Mouse (Mus musculus): ENCODE data around the gene Fam135a.
"Not testable (repeated sequence)": the region's sequence is repeated elsewhere in the genome, so short reads cannot be mapped to it uniquely, and the experiment has no call there.

The Fam135a gene

GRCm38 (mm10) chr1:24066706-24067105, 33.4 kb downstream of the Fam135a start:
- no peak for DNase-seq

DNA sequence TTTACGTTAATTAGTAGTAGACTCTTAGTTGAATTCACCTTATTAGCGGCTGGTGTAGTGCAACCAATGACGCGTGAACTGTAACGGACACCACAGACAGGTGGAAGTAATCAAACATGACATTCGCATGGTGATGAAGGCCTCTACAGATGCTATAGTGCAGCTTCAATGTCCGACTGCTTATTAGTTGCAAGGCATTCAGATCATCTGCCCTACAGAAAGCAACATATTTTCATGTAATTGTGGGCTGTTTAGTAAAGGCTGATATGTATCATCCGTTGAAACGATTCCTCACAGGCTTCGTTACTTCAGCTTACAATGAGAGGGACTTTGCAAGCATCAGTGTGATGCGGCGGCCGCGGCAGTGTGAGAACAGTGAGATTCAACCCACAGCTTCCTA, 44.4 kb downstream of the Fam135a start:
- DNase-seq = no peak

- no peak for DNase-seq
Measured at GRCm38 (mm10) chr1:24046730-24047510, 53.2 kb downstream of the Fam135a start.

DNA sequence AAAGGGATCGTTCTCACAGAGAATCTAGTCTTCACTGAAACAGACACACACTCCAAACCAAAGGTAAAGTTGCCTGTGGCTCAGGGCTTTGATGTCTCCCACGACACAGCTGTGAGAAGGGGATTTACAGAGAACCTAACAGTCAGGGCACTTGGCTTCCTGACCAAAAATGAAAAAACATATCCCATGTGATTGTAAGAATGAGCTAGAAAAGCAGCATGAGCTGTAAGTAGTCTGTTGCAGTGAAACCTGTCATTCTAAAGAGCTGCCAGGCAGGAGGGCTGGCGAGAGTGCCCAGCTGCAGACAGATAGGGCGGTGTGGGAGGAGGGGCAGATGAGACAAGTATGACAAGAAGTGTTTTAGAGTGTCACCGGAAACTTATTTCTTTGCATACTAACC, 54.5 kb downstream of the Fam135a start:
- no peak for DNase-seq

GRCm38 (mm10) chr1:24043007-24043406, 57.1 kb downstream of the Fam135a start:
- no peak for DNase-seq

DNA sequence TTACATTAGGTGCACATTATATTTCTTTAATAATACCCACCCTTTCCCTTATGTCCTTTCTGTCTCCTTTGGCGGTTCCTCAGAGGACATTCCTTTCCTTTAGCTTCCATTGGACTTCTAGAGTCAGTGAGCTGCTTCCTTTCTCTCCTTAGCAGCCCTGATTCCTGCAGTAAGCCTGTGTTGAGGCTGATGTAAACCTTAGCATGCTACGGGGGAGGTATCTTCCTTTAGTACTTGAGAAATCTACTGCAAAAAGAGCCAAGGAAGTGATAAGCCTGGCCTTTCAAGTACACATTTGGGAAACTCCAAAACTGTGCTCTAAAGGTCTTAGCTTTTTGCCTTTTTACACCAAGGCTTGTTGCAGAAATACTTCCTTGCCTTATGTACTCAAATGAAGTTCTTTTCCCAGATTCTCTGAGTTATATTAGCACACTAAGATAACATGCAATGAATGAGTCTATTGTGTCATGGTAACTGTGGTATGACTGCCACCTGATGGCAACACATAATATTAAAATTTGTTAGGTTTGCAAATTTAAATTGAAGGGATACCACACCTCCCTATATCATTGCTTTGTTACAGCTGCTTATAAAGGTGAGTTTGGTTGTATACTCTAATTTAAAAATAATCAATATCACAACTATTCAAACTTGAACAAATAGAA, 66.2 kb downstream of the Fam135a start:
- no peak for DNase-seq

DNA sequence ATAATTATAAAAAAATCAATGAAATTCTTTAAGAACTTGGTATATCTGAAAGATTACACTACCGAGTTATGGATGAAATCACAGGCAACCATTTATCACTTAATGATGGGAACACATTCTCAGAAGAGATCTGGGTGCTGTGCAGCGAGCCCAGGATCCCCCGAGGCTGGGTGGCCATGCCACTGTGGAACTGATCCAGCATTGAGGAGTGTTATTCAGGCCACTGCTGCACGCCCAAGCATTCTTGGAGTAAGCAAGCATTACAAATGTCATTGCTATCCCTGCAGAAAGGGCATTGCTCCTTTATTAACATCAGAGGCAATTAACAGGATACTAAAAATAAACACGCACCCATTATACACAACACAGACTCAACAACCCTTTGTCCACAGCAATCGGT, 89.3 kb downstream of the Fam135a start:
- no peak for DNase-seq

GRCm38 (mm10) chr1:24010016-24010415, 90.1 kb downstream of the Fam135a start:
- no peak for DNase-seq

GRCm38 (mm10) chr1:24007621-24008020, 92.5 kb downstream of the Fam135a start:
- DNase-seq = no peak

DNA sequence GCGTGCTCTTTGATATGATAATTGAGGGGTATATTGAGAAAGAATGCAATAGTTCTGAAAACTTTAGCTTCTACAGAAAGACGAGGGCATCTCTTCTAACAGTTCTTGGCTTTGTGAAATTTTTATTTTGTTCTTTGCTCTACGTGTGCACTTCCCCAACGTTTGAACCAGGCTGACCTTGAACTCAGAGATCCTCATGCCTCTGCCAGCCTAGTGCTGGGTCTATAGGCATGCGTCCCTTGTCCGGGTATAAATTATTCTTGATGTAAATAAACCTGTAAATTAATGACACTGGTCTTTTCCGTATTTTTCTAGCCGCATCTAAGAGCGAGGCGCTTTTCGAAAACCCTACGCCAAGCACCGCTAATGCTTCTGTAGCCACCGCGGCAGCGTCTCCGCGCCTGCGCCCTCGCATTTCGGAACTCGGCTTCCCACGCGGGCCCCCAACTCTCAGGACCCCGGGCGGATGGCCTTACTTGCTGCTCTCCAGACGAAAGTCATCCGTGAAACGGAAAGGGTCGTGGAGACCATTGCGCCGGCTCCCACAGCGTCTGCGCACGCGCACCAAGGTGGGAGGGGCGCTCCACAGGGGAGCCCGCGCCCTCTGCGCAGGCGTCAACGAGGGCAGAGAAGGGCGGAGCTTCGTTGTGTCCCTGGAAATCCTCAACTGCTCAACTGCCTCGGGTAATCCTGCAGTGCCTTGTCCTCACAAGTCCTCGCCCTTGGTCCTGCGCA, 94.9 kb downstream of the Fam135a start, which contains the start of gene Sdhaf4:
TSS of gene Sdhaf4 (minus strand) at position 587 of the 735 bp plus-strand sequence.
- DNase-seq = peak; percentile 90 to 93

GRCm38 (mm10) chr1:23999318-23999717, 100.8 kb downstream of the Fam135a start:
- DNase-seq = no peak

DNA sequence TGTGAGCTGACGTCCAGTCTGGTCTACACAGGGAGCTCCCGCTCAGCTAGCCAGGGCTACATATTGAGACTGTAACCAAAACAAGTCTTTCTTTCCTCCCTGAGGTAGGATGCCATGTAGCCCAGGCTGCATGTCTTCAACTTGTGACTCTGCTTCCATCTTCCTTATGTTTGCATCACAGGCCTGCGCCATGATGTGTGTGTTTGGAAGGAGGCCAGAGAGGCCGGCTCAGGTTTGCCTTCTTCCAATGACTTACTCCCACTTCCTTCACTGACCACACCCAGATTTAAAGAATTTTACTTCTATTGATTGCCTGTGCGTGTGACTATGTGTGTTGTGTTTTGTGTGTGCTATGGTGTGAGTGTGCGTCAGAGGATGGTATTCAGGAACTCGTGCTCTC, 101.3 kb downstream of the Fam135a start:
- DNase-seq = no peak

DNA sequence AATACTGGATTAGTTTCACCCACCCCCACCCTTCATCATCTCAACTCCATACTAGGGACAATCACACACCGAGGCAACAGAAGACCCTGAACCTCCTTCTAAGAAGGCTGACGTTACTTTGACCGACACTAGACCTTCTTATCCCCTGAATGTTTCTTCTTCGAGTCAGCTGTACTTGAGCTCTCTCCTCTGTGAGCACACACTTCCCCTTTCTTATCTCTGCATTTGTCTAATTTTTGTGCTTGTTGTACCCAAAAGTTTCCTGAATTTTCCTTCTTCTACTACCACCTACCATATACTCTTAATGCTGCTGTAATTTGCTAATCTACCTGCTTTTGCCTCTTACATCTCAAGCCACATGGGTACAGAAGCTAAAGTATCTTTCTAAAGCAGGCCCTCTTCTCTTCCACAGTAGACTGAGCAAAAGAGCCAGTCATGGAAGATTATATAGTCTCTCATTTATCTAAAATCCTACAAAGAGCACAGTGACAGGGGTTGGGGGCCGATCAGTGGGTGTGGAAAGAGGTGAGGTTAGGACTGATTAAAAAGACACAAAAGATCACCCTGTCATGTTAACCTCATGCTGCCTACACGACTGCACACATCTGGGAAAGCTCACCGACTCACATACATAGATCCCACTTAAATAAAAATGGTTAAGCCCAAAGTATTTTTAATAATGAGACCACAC, 101.9 kb downstream of the Fam135a start:
- no peak for DNase-seq

- no peak for DNase-seq
Measured at GRCm38 (mm10) chr1:23997493-23997892, 102.6 kb downstream of the Fam135a start.

GRCm38 (mm10) chr1:23995420-23995819, 104.7 kb downstream of the Fam135a start:
- DNase-seq = no peak

- DNase-seq = no peak
Measured at GRCm38 (mm10) chr1:23983118-23983517, 117.0 kb downstream of the Fam135a start.

GRCm38 (mm10) chr1:23978281-23978680, 121.9 kb downstream of the Fam135a start:
- DNase-seq = no peak

DNA sequence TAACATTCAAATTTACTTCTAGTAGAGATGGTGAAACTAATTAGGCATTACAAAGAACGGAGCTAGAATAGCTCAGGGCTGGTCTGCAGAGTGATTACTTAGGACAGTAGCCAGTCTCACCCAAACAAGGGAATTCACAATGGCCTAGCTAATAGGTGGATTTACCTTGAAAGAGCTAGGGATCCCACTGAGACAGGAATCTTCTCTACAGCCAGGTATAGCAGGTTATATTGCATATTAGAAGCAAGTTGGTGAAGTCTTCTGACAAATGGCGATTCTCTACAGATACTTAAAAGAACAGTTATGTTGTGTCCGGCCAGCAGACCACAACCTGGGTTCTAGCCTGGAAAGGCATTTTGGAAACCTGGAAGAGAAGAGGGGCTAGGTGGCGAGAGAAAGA, 129.0 kb downstream of the Fam135a start:
- DNase-seq = not testable (repeated sequence)

GRCm38 (mm10) chr1:23968027-23968725, 132.0 kb downstream of the Fam135a start:
- no peak for DNase-seq

GRCm38 (mm10) chr1:23966226-23966625, 133.9 kb downstream of the Fam135a start:
- no peak for DNase-seq
